Mouse (Mus musculus) yolk sac, embryonic 10.5 days (tissue): ENCODE measurements around the gene Ccdc6.
"Not testable (repeated sequence)": the region's sequence is repeated elsewhere in the genome, so short reads cannot be mapped to it uniquely, and the experiment has no call there.

ENCODE experiments used
- DNase-seq: peaks from one replicate; pipeline ENCODE4 v3.0.0-alpha.2; 2017; ENCODE audit warnings: low spot score

Gene Ccdc6

DNA sequence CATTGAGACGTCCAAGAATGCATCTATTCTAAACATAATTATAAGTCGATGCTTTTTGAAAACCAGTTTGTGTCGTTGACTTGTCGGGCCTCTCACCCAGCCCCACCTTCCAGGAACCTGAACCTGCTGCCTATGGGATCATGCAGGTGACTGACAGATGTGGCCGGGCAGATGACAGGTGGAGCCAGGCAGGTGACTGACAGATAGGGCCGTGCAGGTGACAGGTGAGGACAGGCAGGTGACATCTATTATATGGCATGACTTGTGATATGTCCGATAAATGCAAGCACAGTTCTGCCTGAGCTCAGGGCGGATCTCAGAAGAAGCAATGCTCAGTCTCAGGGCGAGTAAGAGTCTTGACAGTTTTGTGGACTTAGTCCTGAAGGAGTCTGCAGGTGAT is 114.4 kb downstream of the Ccdc6 start:
- no peak for DNase-seq

GRCm38 (mm10) chr10:70220971-70221370 is 124.0 kb downstream of the Ccdc6 start:
- no peak for DNase-seq

DNA sequence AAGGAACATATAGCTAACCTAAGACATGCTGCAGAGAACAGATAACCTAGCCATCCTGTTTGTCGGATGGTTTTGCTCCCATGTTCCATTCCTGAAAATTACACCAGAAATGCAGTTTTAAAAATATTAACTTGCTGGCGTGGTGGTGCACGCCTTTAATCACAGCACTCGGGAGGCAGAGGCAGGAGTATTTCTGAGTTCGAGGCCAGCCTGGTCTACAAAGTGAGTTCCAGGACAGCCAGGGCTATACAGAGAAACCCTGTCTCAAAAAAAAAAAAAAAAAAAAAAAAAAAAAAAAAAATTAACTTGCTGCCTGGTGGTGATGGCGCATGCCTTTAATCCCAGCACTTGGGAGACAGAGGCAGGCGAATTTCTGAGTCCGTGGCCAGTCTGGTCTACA is 125.3 kb downstream of the Ccdc6 start:
- not testable (repeated sequence) for DNase-seq

DNA sequence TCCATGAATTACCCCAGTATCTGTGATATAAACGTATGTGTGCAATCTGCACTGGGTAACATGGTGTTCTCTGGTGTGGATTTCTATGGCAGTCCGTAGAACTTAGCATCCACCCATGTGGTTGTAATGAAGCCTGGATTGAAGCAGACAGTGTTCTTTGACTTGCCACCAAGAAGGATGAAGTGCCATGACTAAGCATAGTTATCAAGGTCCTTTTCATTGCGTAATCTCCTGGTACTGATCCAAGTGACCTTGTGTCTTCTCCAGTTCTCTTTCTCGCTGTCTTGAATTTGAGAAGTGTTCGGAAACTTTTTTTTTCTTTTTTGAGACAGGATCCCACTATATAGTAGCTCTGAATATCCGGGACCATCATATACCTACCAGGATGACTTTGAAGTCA is 127.7 kb downstream of the Ccdc6 start:
- DNase-seq: no peak

DNA sequence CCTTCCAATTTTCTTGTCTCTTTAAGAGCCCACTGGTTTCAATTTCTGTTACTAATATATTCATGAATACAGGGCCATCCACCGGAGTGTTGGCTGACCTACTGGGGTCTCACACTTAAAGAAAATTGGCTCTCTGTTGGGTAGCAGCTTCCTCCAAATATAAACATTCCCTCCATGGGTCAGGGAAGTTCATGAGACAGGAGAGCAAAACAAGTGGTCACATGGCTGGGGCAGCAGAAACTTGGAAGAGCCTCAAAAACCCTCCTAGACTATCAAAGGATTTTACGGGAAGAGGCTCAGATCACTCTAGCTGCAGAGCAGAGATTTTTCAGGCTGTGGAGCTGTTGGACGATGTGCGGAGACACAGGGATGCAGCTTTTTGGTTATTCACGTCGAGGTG is 128.8 kb downstream of the Ccdc6 start:
- no peak for DNase-seq

- DNase-seq: no peak
Observed at GRCm38 (mm10) chr10:70226608-70227007, 129.7 kb downstream of the Ccdc6 start.

DNA sequence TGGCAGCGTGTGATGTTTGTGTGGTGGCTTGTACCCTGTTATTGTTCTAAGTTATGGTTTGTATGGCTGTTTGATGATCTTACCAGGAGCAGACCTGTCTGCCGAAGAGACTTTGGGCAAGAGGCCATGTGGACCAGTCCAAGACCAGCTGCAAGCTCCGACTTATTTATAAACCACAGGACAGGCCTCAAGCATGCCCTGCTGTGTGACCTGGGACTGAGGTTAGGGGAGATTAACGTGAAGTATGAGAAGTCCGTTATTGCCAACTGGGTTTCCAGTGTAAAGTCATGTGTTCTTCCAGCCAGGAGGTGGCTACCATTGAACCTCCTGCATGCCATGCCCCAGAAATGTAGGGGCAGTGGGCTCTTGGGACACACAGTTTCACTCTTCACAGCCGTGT is 133.4 kb downstream of the Ccdc6 start:
- no peak for DNase-seq

- DNase-seq: no peak
Observed at GRCm38 (mm10) chr10:70237936-70238335, 141.0 kb downstream of the Ccdc6 start.
